13 mouse cellular contexts compared by ENCODE assay signal in the genomic region with DNA sequence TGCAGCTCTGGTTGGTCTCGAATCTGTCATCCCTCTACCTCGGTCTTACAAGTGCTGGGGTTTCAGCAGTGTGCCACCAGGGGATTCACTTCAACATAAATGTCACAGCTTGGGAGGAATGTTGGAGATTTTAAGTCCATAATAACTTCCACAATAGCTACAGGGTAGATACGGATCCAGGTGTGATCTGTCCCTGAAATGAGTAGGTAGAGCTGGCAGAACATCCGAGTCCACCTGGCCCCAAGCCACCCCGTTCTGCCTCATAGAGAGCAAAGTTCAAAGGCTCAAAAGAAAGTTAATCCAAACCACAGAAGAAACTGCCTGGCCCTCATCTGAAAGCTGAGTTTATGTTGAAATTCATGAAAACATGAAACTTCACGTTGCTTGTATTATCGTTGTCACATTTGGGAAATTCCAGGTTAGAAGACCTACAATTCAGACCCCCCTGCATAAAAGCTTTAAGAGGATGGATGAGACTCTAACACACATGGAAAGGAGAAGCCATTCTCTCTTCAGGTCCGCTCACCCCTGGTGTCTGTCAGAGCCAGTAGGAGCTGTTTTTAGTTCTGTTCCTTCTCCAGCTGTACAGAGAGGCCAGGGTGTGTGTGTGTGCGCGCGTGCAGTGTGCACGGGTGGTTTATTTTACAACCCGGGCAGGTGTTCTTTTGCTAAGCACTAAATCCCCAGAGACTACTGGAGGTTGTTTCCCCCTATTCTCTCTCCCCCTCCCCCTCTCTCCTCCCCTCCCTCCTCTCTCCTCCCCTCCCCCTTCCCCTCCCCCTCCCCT.
DNase-seq lines count a peak whose midpoint lies in the region; ATAC-seq and TF ChIP-seq lines count a peak whose summit lies in the region.
"Had no signal": no experiment of that assay in that cellular context is flagged by ENCODE, and none has a peak within 500 bp of the region (broad histone marks: within the 10 kb centered on the region; RNA-seq: fewer than 3 reads in every experiment).

No protein-coding gene starts in this region.

- no peak for TF ChIP-seq POLR2A in liver, adult 2 months (IDR thresholded peaks at IDR 0.05; ENCODE audit: extremely low read depth, insufficient read depth, low read length)

- peak overlapping the region; percentile 39; the same call in 1 of the 2 replicates for H3K27ac ChIP-seq in liver, adult 2 months (replicated peaks; ENCODE audit: insufficient read depth, low read depth, low read length)
- H3K27ac ChIP-seq in kidney, embryonic 16.5 days (ENCODE audit: low read length): peak overlapping the region; percentile 61
- peak overlapping the region; percentile 45; the same call in 1 of the 2 replicates for H3K27ac ChIP-seq in stomach, postnatal 0 days (replicated peaks)
- no peak overlapping the region for H3K27ac ChIP-seq in midbrain, embryonic 16.5 days (ENCODE audit: low read length)
- H3K27ac ChIP-seq: midbrain, embryonic 12.5 days had no signal

- ATAC-seq in kidney, embryonic 16.5 days (ENCODE audit: low FRiP score, low TSS enrichment): peak; percentile 71; the same call in 1 of the 2 replicates
- peak; percentile 29; the same call in 1 of the 2 replicates for ATAC-seq in stomach, postnatal 0 days (ENCODE audit: low FRiP score, low TSS enrichment)
- ATAC-seq in CD4-positive, CD25-positive, alpha-beta regulatory T cell, adult 4 months: no peak
- ATAC-seq in midbrain, embryonic 16.5 days: no peak
- ATAC-seq: lung, postnatal 0 days had no signal

- TF ChIP-seq CTCF in liver, adult 2 months (IDR thresholded peaks at IDR 0.05; ENCODE audit: low read depth, low read length): no peak
- TF ChIP-seq CTCF in stomach, postnatal 0 days (IDR thresholded peaks at IDR 0.05; ENCODE audit: low read depth): no peak

- TF ChIP-seq EP300 in stomach, postnatal 0 days (optimal IDR thresholded peaks at IDR 0.05): no peak

- H3K9me3 ChIP-seq in kidney, embryonic 16.5 days (ENCODE audit: low read length): 0 out of 2 replicates have a peak, but pooled peaks cover 5% of the 10 kb centered on the region
- H3K9me3 ChIP-seq in stomach, postnatal 0 days (ENCODE audit: control insufficient read depth, low read length): no peaks in the 10 kb centered on the region
- no peaks in the 10 kb centered on the region; the same call in 1 of the 2 replicates for H3K9me3 ChIP-seq in midbrain, embryonic 16.5 days (replicated peaks; ENCODE audit: control insufficient read depth, low read length, poor library complexity, severe bottlenecking)
- H3K9me3 ChIP-seq: midbrain, embryonic 12.5 days had no signal

- no peaks in the 10 kb centered on the region for H3K36me3 ChIP-seq in liver, adult 2 months (ENCODE audit: control insufficient read depth, insufficient read depth, low read length)
- H3K36me3 ChIP-seq in kidney, embryonic 16.5 days (ENCODE audit: insufficient read depth, low read length): no peaks in the 10 kb centered on the region
- no peaks in the 10 kb centered on the region for H3K36me3 ChIP-seq in stomach, postnatal 0 days (ENCODE audit: control insufficient read depth, insufficient read depth, low read length)
- no peaks in the 10 kb centered on the region for H3K36me3 ChIP-seq in midbrain, embryonic 16.5 days (ENCODE audit: control insufficient read depth, insufficient read depth, low read length)
- H3K36me3 ChIP-seq: midbrain, embryonic 12.5 days had no signal

- DNase-seq in liver, adult 2 months (ENCODE audit: extremely low read depth, low read depth, low spot score): peak; percentile 85
- no peak for DNase-seq in liver
- DNase-seq in gonadal fat pad, adult 2 months (ENCODE audit: low read depth): peak; percentile 60
- no peak for DNase-seq in stomach, postnatal 0 days (ENCODE audit: low spot score)
- DNase-seq in right cerebral cortex, postnatal 4 days: no peak
- DNase-seq: adrenal gland, postnatal 36 days; cerebellum, adult 9-11 months had no signal

- no peaks in the 10 kb centered on the region for H3K79me2 ChIP-seq in liver, adult 2 months (ENCODE audit: control insufficient read depth, insufficient read depth, low read length)

- 44% methylated on average over 13 of the region's 13 CpGs for WGBS in liver, adult 2 months
- 37% methylated on average over 13 of the region's 13 CpGs for WGBS in kidney, embryonic 16.5 days
- 39% methylated on average over 13 of the region's 13 CpGs for WGBS in stomach, postnatal 0 days
- 78% methylated on average over 13 of the region's 13 CpGs for WGBS in midbrain, embryonic 16.5 days

- peak overlapping the region; percentile 21; the same call in 1 of the 2 replicates for H3K4me2 ChIP-seq in kidney, embryonic 16.5 days (replicated peaks; ENCODE audit: low read depth, low read length)
- no peak overlapping the region for H3K4me2 ChIP-seq in stomach, postnatal 0 days (replicated peaks; ENCODE audit: low read depth)
- H3K4me2 ChIP-seq in midbrain, embryonic 16.5 days (ENCODE audit: low read length): no peak overlapping the region
- H3K4me2 ChIP-seq: midbrain, embryonic 12.5 days had no signal

- H3K4me3 ChIP-seq in liver, adult 2 months (ENCODE audit: insufficient read depth, low read depth, low read length): no peak overlapping the region
- H3K4me3 ChIP-seq in kidney, embryonic 16.5 days (ENCODE audit: low read length): no peak overlapping the region
- H3K4me3 ChIP-seq in stomach, postnatal 0 days (ENCODE audit: low read depth, low read length): no peak overlapping the region
- H3K4me3 ChIP-seq in midbrain, embryonic 16.5 days (ENCODE audit: low read depth, low read length): no peak overlapping the region
- H3K4me3 ChIP-seq: erythroblast, embryonic 14.5 days; midbrain, embryonic 12.5 days had no signal

- H3K9ac ChIP-seq in liver, adult 2 months (ENCODE audit: low read depth, low read length): no peak overlapping the region
- H3K9ac ChIP-seq in kidney, embryonic 16.5 days (replicated peaks; ENCODE audit: low read length): no peak overlapping the region
- H3K9ac ChIP-seq in stomach, postnatal 0 days (ENCODE audit: low read length): no peak overlapping the region
- H3K9ac ChIP-seq in midbrain, embryonic 16.5 days (ENCODE audit: low read depth, low read length): no peak overlapping the region
- H3K9ac ChIP-seq: midbrain, embryonic 12.5 days had no signal

- no peaks in the 10 kb centered on the region for H3K27me3 ChIP-seq in liver, adult 2 months (ENCODE audit: control insufficient read depth, insufficient read depth, low read length)
- no peaks in the 10 kb centered on the region for H3K27me3 ChIP-seq in kidney, embryonic 16.5 days (ENCODE audit: insufficient read depth, low read length)
- no peaks in the 10 kb centered on the region for H3K27me3 ChIP-seq in stomach, postnatal 0 days (ENCODE audit: control insufficient read depth, insufficient read depth, low read length)
- no peaks in the 10 kb centered on the region for H3K27me3 ChIP-seq in midbrain, embryonic 16.5 days (ENCODE audit: control insufficient read depth, insufficient read depth, low read depth, low read length)
- H3K27me3 ChIP-seq: midbrain, embryonic 12.5 days had no signal

- peaks cover 11% of the 10 kb centered on the region for H3K4me1 ChIP-seq in liver, adult 2 months (ENCODE audit: control insufficient read depth, insufficient read depth, low read length)
- peaks cover 26% of the 10 kb centered on the region for H3K4me1 ChIP-seq in kidney, embryonic 16.5 days (ENCODE audit: insufficient read depth, low read length)
- H3K4me1 ChIP-seq in stomach, postnatal 0 days (replicated peaks; ENCODE audit: control insufficient read depth, insufficient read depth): no peaks in the 10 kb centered on the region; the same call in 1 of the 2 replicates
- H3K4me1 ChIP-seq in midbrain, embryonic 16.5 days (ENCODE audit: control insufficient read depth, insufficient read depth, low read length): no peaks in the 10 kb centered on the region
- H3K4me1 ChIP-seq: midbrain, embryonic 12.5 days had no signal

Comparison
In these comparisons a context has a peak if more than half of its experiments do, and no peak if none do; other contexts are left out.
1. DNase-seq: peak in liver, adult 2 months (single experiment) and gonadal fat pad, adult 2 months (single experiment); none in liver (single experiment), stomach, postnatal 0 days (single experiment) and right cerebral cortex, postnatal 4 days (single experiment).
2. ATAC-seq: peak in kidney, embryonic 16.5 days (single experiment) and stomach, postnatal 0 days (single experiment); none in CD4-positive, CD25-positive, alpha-beta regulatory T cell, adult 4 months (single experiment) and midbrain, embryonic 16.5 days (single experiment).